Mouse (Mus musculus) heart, embryonic 14.5 days (tissue): ENCODE measurements around the gene Gm12258. TPM values are rescaled to one million over a fixed set of nuclear protein-coding genes. Genes with fewer than 3 reads are reported as not detected.

Experiments used
- ATAC-seq: fragments of 200-750 bp; cut with Nextera tagmentation; 2 replicates; pipeline ENCODE4 v1.8.0; 2017; ENCODE audit warnings: low read depth, moderate TSS enrichment; ENCODE audit not compliant: insufficient number of reproducible peaks, insufficient read depth, low FRiP score
- H3K27ac ChIP-seq, 2 experiments: fragments of 200-500 bp in 1 of 2; fragments of 300-500 bp in 1 of 2; sonication (generic) in 1 of 2; replicated peaks in 1 of 2; 2 replicates each; pipeline ENCODE4 v1.5.1; 2012 to 2014; ENCODE audit warnings: low read depth in 2 of 2, low read length in 2 of 2, control low read depth in 1 of 2, mild to moderate bottlenecking in 1 of 2, mixed read lengths in 1 of 2; ENCODE audit not compliant: control insufficient read depth in 1 of 2, insufficient read depth in 1 of 2
- H3K27me3 ChIP-seq: fragments of 300-500 bp; sonication (generic); 2 replicates; pipeline ENCODE4 v1.6.1; 2014; ENCODE audit warnings: mild to moderate bottlenecking, low read length, control low read depth; ENCODE audit not compliant: control insufficient read depth, insufficient read depth
- H3K36me3 ChIP-seq: fragments of 300-500 bp; sonication (generic); 2 replicates; pipeline ENCODE4 v1.6.1; 2014; ENCODE audit warnings: mild to moderate bottlenecking, control low read depth, low read length, mixed read lengths; ENCODE audit not compliant: control insufficient read depth, insufficient read depth
- H3K4me1 ChIP-seq, 2 experiments: fragments of 200-500 bp in 1 of 2; fragments of 300-500 bp in 1 of 2; sonication (generic) in 1 of 2; 2 replicates each; pipeline ENCODE4 v1.6.1; 2012 to 2014; ENCODE audit warnings: low read length in 2 of 2, control low read depth in 1 of 2, mixed read lengths in 1 of 2; ENCODE audit not compliant: control insufficient read depth in 2 of 2, insufficient read depth in 2 of 2
- H3K4me2 ChIP-seq: fragments of 300-500 bp; sonication (generic); 2 replicates; pipeline ENCODE4 v1.6.1; 2014; ENCODE audit warnings: mild to moderate bottlenecking, low read length
- H3K4me3 ChIP-seq, 2 experiments: fragments of 200-500 bp in 1 of 2; fragments of 300-500 bp in 1 of 2; sonication (generic) in 1 of 2; 2 replicates each; pipeline ENCODE4 v1.5.1; 2012 to 2014; ENCODE audit warnings: low read length in 2 of 2, mild to moderate bottlenecking in 2 of 2, control low read depth in 1 of 2, low read depth in 1 of 2, moderate library complexity in 1 of 2; ENCODE audit not compliant: control insufficient read depth in 1 of 2, insufficient read depth in 1 of 2
- H3K9ac ChIP-seq: fragments of 300-500 bp; sonication (generic); 2 replicates; pipeline ENCODE4 v1.6.1; 2014; ENCODE audit warnings: mild to moderate bottlenecking, low read length
- H3K9me3 ChIP-seq: fragments of 300-500 bp; sonication (generic); 2 replicates; pipeline ENCODE4 v1.6.1; 2016; ENCODE audit warnings: low read length, control low read depth; ENCODE audit not compliant: control insufficient read depth
- WGBS: fragments of 180-500 bp; shearing (Covaris S2); extraction: QIAGEN DNeasy Blood & Tissue Kit; methylation state at CpG from one replicate; pipeline ENCODE4 v1.1.7; 2014; 5-methylcytosine and 5-hydroxymethylcytosine counted together
- polyA plus RNA-seq: library from polyadenylated mRNA; unstranded; fragments of >200 nt; fragmentation: Nextera tagmentation; extraction: Ambion mirVana; gene quantifications from 2 replicates; pipeline ENCODE4 v1.2.1, GENCODE M21; 2014

The Gm12258 gene
- polyA plus RNA-seq, 1 experiment from 2014 or later = 5.5 TPM

DNA sequence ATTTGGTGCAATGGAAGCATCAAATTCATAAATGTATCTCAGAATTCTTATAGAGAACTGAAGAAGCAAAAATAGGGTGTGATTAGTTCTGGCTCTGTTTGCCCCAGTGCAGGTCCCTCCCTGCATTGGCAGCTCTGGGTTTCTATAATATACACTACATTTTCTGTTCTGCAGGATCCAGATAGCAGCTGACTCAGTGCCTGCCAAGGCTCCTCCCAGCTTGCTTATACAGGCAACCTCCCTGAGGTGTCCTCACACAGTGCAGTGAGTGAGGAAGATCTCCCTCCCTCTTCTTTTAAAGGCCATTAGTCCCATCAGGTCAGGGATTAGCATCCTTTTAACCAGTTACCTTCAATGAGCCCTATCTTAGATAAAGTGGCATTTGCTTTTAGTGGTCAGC lies 54.1 kb downstream of the Gm12258 start:
- ATAC-seq = no peak
- Histone ChIP-seq H3K4me1 (peaks cover 2 to 7% of the 10 kb centered on the region in 2 experiments; a peak in 3 of 4 replicates), H3K4me3 (no peak overlapping the region), H3K9ac (no peak overlapping the region), H3K36me3 (peaks cover 57% of the 10 kb centered on the region), H3K27ac (no peak overlapping the region), H3K9me3 (no peaks in the 10 kb centered on the region), H3K27me3 (no peaks in the 10 kb centered on the region), H3K4me2 (no peak overlapping the region)

DNA sequence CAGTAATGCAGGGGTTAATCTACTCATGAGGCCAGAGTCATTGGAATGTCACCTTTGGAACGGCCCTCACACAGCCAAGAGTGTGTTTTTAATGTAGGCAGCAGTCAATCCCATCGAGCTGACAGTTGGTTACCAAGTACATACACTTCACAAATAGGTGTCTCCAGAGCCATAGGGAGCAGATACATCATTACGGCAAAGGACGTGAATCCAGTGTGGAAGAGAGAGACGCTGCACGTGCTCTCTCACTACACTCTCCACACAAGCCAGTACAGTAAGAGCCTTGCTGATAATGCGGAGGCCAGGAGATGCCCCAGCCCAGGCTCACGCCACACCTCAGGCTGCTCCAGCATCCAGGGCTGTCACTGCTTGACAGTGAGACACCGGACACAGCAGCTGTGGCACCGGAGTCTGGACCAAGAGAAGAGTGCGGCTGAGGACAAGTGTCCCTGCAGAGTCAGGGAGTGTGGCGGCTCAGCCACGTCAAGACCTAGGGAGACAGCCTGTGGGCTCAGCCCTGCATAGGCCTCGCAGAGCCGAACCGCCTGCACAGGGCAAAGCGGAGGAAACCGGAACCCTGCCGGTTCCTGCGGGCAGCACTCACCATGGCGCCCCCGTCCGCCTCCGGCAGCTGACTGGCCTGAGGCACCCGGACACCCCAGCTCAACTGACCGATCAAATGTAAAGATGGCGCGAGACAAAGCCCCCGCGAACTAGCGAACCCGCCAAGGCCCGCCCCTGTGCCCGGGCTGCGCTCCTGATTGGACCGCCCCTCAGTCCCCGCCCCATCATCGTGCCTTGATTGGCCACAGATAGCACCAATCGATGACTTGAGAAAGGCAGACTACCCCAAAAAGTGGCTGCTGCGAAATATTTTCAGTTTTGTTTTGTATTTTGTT lies 56.8 kb downstream of the Gm12258 start, which contains the start of gene Zfp39:
Zfp39 (minus strand) TSS at position 715 of the 899 bp plus-strand sequence.
- peak within 1 kb of the TSS; percentile 82 for H3K9ac ChIP-seq

GRCm38 (mm10) chr11:58904410-58904718 lies 57.4 kb downstream of the Gm12258 start:
- Histone ChIP-seq H3K4me3 (peak overlapping the region; percentile 65 to 73), H3K4me1 (peaks cover 2 to 7% of the 10 kb centered on the region in 2 experiments; a peak in 3 of 4 replicates)

More for the DNA sequence above, 56.8 kb downstream of the Gm12258 start, which contains the start of gene Zfp39:
- peaks cover 38% of the 10 kb centered on the region for H3K36me3 ChIP-seq
- H3K4me3 ChIP-seq = peak within 1 kb of the TSS; percentile 65 to 73
- H3K27me3 ChIP-seq = no peaks in the 10 kb centered on the region
- under 1% methylated on average over 40 of the region's 40 CpGs for WGBS
- peak; percentile 93 for ATAC-seq
- H3K4me1 ChIP-seq = peaks cover 2 to 7% of the 10 kb centered on the region in 2 experiments; a peak in 3 of 4 replicates
- no peaks in the 10 kb centered on the region for H3K9me3 ChIP-seq
- H3K27ac ChIP-seq = peak within 1 kb of the TSS; percentile 88 to 90
- peak within 1 kb of the TSS; percentile 90 for H3K4me2 ChIP-seq

DNA sequence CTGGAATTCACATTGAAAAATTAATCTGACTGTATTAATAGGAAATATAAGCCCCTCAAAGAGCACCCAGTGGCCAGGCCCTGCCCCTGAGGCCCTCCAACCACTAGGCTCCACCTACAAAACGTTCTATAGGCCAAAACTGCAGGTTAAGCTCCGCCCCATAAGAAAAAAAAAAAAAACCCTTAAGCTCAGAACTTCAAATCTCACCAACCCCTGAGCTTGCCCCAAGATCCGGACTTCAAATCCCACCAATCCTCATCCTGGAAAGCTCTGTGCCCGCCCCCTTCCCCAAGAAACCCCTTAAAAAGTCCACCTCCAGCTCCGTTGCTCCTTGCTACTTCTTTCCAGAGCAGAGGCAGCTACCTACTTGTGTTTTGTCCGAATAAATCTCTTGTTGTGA lies 57.9 kb downstream of the Gm12258 start:
- peaks cover 27% of the 10 kb centered on the region for H3K36me3 ChIP-seq
- WGBS = 48% methylated on average over 6 of the region's 6 CpGs
- peak overlapping the region; percentile 90; the same call in 1 of the 2 replicates for H3K4me2 ChIP-seq
- no peaks in the 10 kb centered on the region for H3K9me3 ChIP-seq
- H3K27ac ChIP-seq = no peak overlapping the region
- H3K9ac ChIP-seq = no peak overlapping the region
- H3K4me3 ChIP-seq = no peak overlapping the region
- ATAC-seq = no peak
- H3K4me1 ChIP-seq = peaks cover 2 to 7% of the 10 kb centered on the region in 2 experiments; a peak in 3 of 4 replicates
- no peaks in the 10 kb centered on the region for H3K27me3 ChIP-seq

More at GRCm38 (mm10) chr11:58904410-58904718, 57.4 kb downstream of the Gm12258 start:
- peaks cover 32% of the 10 kb centered on the region for H3K36me3 ChIP-seq
- no peak for ATAC-seq
- peak overlapping the region; percentile 90 for H3K4me2 ChIP-seq
- peak overlapping the region; percentile 82 for H3K9ac ChIP-seq
- no peaks in the 10 kb centered on the region for H3K27me3 ChIP-seq
- 2% methylated on average over 8 of the region's 8 CpGs for WGBS
- peak overlapping the region; percentile 66 to 88; a peak in 2 of 4 replicates for H3K27ac ChIP-seq
- no peaks in the 10 kb centered on the region for H3K9me3 ChIP-seq

Other genes starting within 250 kb of the Gm12258 start
- not detected in 2 replicates for gene 2210407C18Rik, start 231.1 kb upstream of the Gm12258 start, polyA plus RNA-seq
- not detected in 2 replicates for gene Olfr323, start 216.7 kb upstream of the Gm12258 start, polyA plus RNA-seq
- 0.15 TPM in 1 of 2 replicates, not detected in the other for gene Trim58, start 206.7 kb upstream of the Gm12258 start, polyA plus RNA-seq
- not detected in 2 replicates for gene Olfr322, start 188.4 kb upstream of the Gm12258 start, polyA plus RNA-seq
- not detected in 2 replicates for gene Olfr320, start 166.1 kb upstream of the Gm12258 start, polyA plus RNA-seq
- gene Olfr319, start 148.0 kb upstream of the Gm12258 start, polyA plus RNA-seq = not detected in 2 replicates
- not detected in 2 replicates for gene Olfr318, start 123.1 kb upstream of the Gm12258 start, polyA plus RNA-seq
- gene Olfr317, start 107.9 kb upstream of the Gm12258 start, polyA plus RNA-seq = not detected in 2 replicates
- gene Olfr316, start 94.4 kb upstream of the Gm12258 start, polyA plus RNA-seq = not detected in 2 replicates
- not detected in 2 replicates for gene Olfr315, start 74.0 kb upstream of the Gm12258 start, polyA plus RNA-seq
- gene Olfr314, start 64.2 kb upstream of the Gm12258 start, polyA plus RNA-seq = 0.07 TPM in 1 of 2 replicates, not detected in the other
- 0.39 and 0.53 TPM in 2 replicates for gene Fam183b, start 45.2 kb upstream of the Gm12258 start, polyA plus RNA-seq
- gene Olfr313, start 32.2 kb upstream of the Gm12258 start, polyA plus RNA-seq = 0.08 and 0.19 TPM in 2 replicates
- gene Olfr312, start 17.9 kb upstream of the Gm12258 start, polyA plus RNA-seq = 0.20 and 0.27 TPM in 2 replicates
- 0.27 and 0.45 TPM in 2 replicates for gene Olfr311, start 7.9 kb upstream of the Gm12258 start, polyA plus RNA-seq
- 4.0 and 4.8 TPM in 2 replicates for gene 2810021J22Rik, start 20.1 kb downstream of the Gm12258 start, polyA plus RNA-seq
- 5.3 and 6.0 TPM in 2 replicates for gene Zfp39, start 57.1 kb downstream of the Gm12258 start, polyA plus RNA-seq
- 0.07 TPM in 1 of 2 replicates, not detected in the other for gene Btnl10, start 70.8 kb downstream of the Gm12258 start, polyA plus RNA-seq
- gene Rnf187, start 91.8 kb downstream of the Gm12258 start, polyA plus RNA-seq = 208 and 213 TPM in 2 replicates
- 8.9 and 16.0 TPM in 2 replicates for gene Hist3h2ba, start 101.8 kb downstream of the Gm12258 start, polyA plus RNA-seq
- 34.0 and 40.8 TPM in 2 replicates for gene Hist3h2a, start 107.5 kb downstream of the Gm12258 start, polyA plus RNA-seq
- 0.11 and 0.47 TPM in 2 replicates for gene Trim17, start 107.5 kb downstream of the Gm12258 start, polyA plus RNA-seq
- gene Trim11, start 130.9 kb downstream of the Gm12258 start, polyA plus RNA-seq = 33.4 and 36.1 TPM in 2 replicates